Mouse (Mus musculus): ENCODE measurements around the gene 1110057P08Rik. TPM values are rescaled to one million over a fixed set of nuclear protein-coding genes. Genes with fewer than 3 reads are reported as not detected.

Gene 1110057P08Rik
- total RNA-seq (2023), result not detected

DNA sequence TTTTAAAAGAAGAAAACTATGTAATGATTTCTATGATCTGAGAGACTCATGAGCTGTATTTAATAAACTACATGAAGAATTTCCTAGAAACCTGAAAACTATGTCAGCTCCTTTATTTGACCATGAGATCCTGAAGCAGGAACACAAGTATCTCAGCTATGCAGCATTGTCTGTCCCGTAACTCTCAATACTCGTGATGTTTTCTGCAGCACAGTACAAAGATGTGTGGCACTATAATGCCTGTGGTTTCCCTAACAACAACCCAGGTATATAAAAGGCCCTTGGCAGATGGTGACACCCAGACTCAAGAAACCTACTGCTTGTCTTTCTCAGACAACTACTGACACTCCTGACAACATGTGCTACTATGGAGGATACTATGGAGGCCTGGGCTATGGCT lies at the start of gene 1110057P08Rik:
TSS of gene 1110057P08Rik (plus strand) at position 301 of the 400 bp plus-strand sequence.

GRCm38 (mm10) chr16:89140551-89140950 lies 34.0 kb upstream of the 1110057P08Rik start, which contains the start of gene Gm6358:
Gene Gm6358, plus strand, starts transcription at chr16:89140851.

GRCm38 (mm10) chr16:89150786-89151185 lies 23.7 kb upstream of the 1110057P08Rik start, which contains the start of gene Gm10061:
Gene Gm10061, plus strand, starts transcription at chr16:89151086.

DNA sequence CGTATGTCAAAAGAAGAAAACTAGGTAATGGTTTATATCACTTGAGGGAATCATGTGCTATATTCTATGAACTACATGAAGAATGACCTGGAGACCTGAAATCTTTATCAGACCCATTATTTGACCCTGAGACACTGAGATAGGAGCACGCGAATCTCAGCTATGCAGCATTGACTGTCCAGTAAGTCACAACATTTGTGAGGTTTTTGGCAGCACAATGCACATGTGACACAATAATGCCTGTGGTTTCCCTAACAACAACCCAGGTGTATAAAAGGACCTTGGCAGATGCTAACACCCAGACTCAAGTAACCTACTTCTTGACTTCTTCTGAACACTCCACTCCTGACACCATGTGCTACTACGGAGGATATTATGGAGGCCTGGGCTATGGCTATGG lies 16.9 kb upstream of the 1110057P08Rik start, which contains the start of gene Gm9789:
TSS of gene Gm9789 (plus strand) at position 301 of the 400 bp plus-strand sequence.

GRCm38 (mm10) chr16:89169190-89169589 lies 5.3 kb upstream of the 1110057P08Rik start, which contains the start of gene Gm7735:
Gene Gm7735, plus strand, starts transcription at chr16:89169490.

GRCm38 (mm10) chr16:89205561-89205960 lies 31.0 kb downstream of the 1110057P08Rik start, which contains the start of gene Krtap20-2:
Gene Krtap20-2, plus strand, starts transcription at chr16:89205861.

Other genes starting within 250 kb of the 1110057P08Rik start
- gene Krtap19-9b, start 242.5 kb upstream of the 1110057P08Rik start, total RNA-seq (2023), result not detected
- gene Krtap16-3, start 211.9 kb upstream of the 1110057P08Rik start, total RNA-seq (2023), result not detected
- gene Krtap22-2, start 164.0 kb upstream of the 1110057P08Rik start, total RNA-seq (2023), result not detected
- gene Gm10229, start 159.5 kb upstream of the 1110057P08Rik start, total RNA-seq (2023), result not detected
- not detected for gene Krtap6-1, start 143.0 kb upstream of the 1110057P08Rik start, total RNA-seq (2023)
- not detected for gene Gm10228, start 133.3 kb upstream of the 1110057P08Rik start, total RNA-seq (2023)
- gene Krtap6-5, start 126.9 kb upstream of the 1110057P08Rik start, total RNA-seq (2023), result not detected
- not detected for gene 1110025L11Rik, start 110.7 kb upstream of the 1110057P08Rik start, total RNA-seq (2023)
- gene Krtap6-3, start 90.7 kb upstream of the 1110057P08Rik start, total RNA-seq (2023), result not detected
- not detected for gene Gm6358, start 33.9 kb upstream of the 1110057P08Rik start, total RNA-seq (2023)
- gene Gm10061, start 23.6 kb upstream of the 1110057P08Rik start, total RNA-seq (2023), result not detected
- gene Gm9789, start 16.8 kb upstream of the 1110057P08Rik start, total RNA-seq (2023), result not detected
- not detected for gene Gm7735, start 5.2 kb upstream of the 1110057P08Rik start, total RNA-seq (2023)
- gene Krtap20-2, start 31.1 kb downstream of the 1110057P08Rik start, total RNA-seq (2023), result not detected
- not detected for gene Krtap21-1, start 229.1 kb downstream of the 1110057P08Rik start, total RNA-seq (2023)
- gene Krtap6-2, start 245.4 kb downstream of the 1110057P08Rik start, total RNA-seq (2023), result not detected